Mouse (Mus musculus) MEL (cell line): ENCODE measurements around the gene Pdik1l. TPM values are rescaled to one million over a fixed set of nuclear protein-coding genes. Genes with fewer than 3 reads are reported as not detected.
A peak's percentile ranks its signal among the peaks of the same experiment; 100 is the strongest.
"Not testable (repeated sequence)": the region's sequence is repeated elsewhere in the genome, so short reads cannot be mapped to it uniquely, and the experiment has no call there.

ENCODE experiments used
- DNase-seq: peaks from one replicate; pipeline ENCODE4 v3.0.0; 2011; ENCODE audit warnings: low read depth, low spot score
- H3K27ac ChIP-seq: 2 replicates; pipeline ENCODE4 v1.5.1; 2012; ENCODE audit warnings: low read depth, mild to moderate bottlenecking, control low read depth, low read length, moderate library complexity; ENCODE audit not compliant: control insufficient read depth
- H3K27me3 ChIP-seq, 2 experiments: fragments of 150-350 bp in 1 of 2; sonication (generic) in 1 of 2; 2 replicates each; pipeline ENCODE4 v1.6.1; 2012; ENCODE audit warnings: low read length in 2 of 2, mild to moderate bottlenecking in 2 of 2, improper control_type of control experiment in 1 of 2, moderate library complexity in 1 of 2; ENCODE audit not compliant: insufficient read depth in 2 of 2, control insufficient read depth in 1 of 2
- H3K36me3 ChIP-seq, 2 experiments: 2 replicates each; pipeline ENCODE4 v1.6.1; 2012 to 2014; ENCODE audit warnings: low read length in 2 of 2, improper control_type of control experiment in 1 of 2, inconsistent platforms in 1 of 2, mild to moderate bottlenecking in 1 of 2; ENCODE audit not compliant: insufficient read depth in 2 of 2, control insufficient read depth in 1 of 2
- H3K4me1 ChIP-seq, 2 experiments: fragments of 150-350 bp in 1 of 2; sonication (generic) in 1 of 2; 2 replicates each; pipeline ENCODE4 v1.6.1; 2012; ENCODE audit warnings: low read length in 2 of 2, improper control_type of control experiment in 1 of 2, mild to moderate bottlenecking in 1 of 2; ENCODE audit not compliant: insufficient read depth in 2 of 2, control insufficient read depth in 1 of 2
- H3K4me3 ChIP-seq, 2 experiments: fragments of 150-350 bp in 1 of 2; sonication (generic) in 1 of 2; 2 replicates each; pipeline ENCODE4 v1.5.1; 2012; ENCODE audit warnings: low read depth in 2 of 2, low read length in 2 of 2, mild to moderate bottlenecking in 2 of 2, moderate library complexity in 2 of 2, control low read depth in 1 of 2, improper control_type of control experiment in 1 of 2; ENCODE audit not compliant: control insufficient read depth in 1 of 2, insufficient read depth in 1 of 2
- H3K79me2 ChIP-seq: 2 replicates; pipeline ENCODE4 v1.6.1; 2012; ENCODE audit warnings: mild to moderate bottlenecking, low read length, moderate library complexity; ENCODE audit not compliant: control insufficient read depth, poor library complexity, insufficient read depth
- H3K9ac ChIP-seq: 2 replicates; pipeline ENCODE4 v1.6.1; 2012; ENCODE audit warnings: low read depth, mild to moderate bottlenecking, control low read depth, low read length, moderate library complexity; ENCODE audit not compliant: control insufficient read depth, poor library complexity, severe bottlenecking
- H3K9me3 ChIP-seq: fragments of 150-350 bp; sonication (generic); replicated peaks from 2 replicates; pipeline ENCODE4 v1.6.1; 2012; ENCODE audit warnings: mild to moderate bottlenecking, low read length, improper control_type of control experiment, moderate library complexity; ENCODE audit not compliant: insufficient read depth
- CHD1 ChIP-seq: IDR thresholded peaks from 2 replicates; pipeline ENCODE4 v1.6.1; 2012; ENCODE audit warnings: low read depth, mild to moderate bottlenecking, inconsistent platforms, low read length, improper control_type of control experiment
- CTCF ChIP-seq, 3 experiments: IDR thresholded peaks in 2 of 3; conservative IDR thresholded peaks in 1 of 3; 2 replicates each; pipeline ENCODE4 v1.5.1; 2011 to 2012; ENCODE audit warnings: low read length in 3 of 3, low read depth in 2 of 3, mild to moderate bottlenecking in 2 of 3, improper control_type of control experiment in 1 of 3, inconsistent platforms in 1 of 3, mixed read lengths in 1 of 3, moderate library complexity in 1 of 3; ENCODE audit not compliant: control insufficient read depth in 1 of 3, insufficient read depth in 1 of 3, poor library complexity in 1 of 3, severe bottlenecking in 1 of 3
- ELF1 ChIP-seq: IDR thresholded peaks from 2 replicates; pipeline ENCODE4 v1.6.1; 2014; ENCODE audit warnings: low read depth, mild to moderate bottlenecking, inconsistent platforms, low read length, improper control_type of control experiment, moderate library complexity
- GATA1 ChIP-seq: IDR thresholded peaks from 2 replicates; pipeline ENCODE4 v1.6.1; 2011; ENCODE audit warnings: low read depth, low read length, improper control_type of control experiment
- MAZ ChIP-seq: IDR thresholded peaks from 2 replicates; pipeline ENCODE4 v1.6.1; 2012; ENCODE audit warnings: low read depth, mild to moderate bottlenecking, inconsistent platforms, low read length, improper control_type of control experiment
- NRF1 ChIP-seq: IDR thresholded peaks from 2 replicates; pipeline ENCODE4 v1.6.1; 2014; ENCODE audit warnings: low read depth, mild to moderate bottlenecking, inconsistent platforms, low read length, improper control_type of control experiment, moderate library complexity; ENCODE audit not compliant: poor library complexity, insufficient read depth, severe bottlenecking
- SMC3 ChIP-seq: IDR thresholded peaks from 2 replicates; pipeline ENCODE4 v1.6.1; 2011; ENCODE audit warnings: low read depth, low read length, improper control_type of control experiment
- polyA plus RNA-seq, 2 experiments: library from polyadenylated mRNA; stranded (reverse) in 1 of 2; unstranded in 1 of 2; fragments of >175 nt in 1 of 2; fragments of >200 nt in 1 of 2; gene quantifications; 2 replicates each; pipeline versions ENCODE4 v1.2.1 to v1.2.4; 2012; ENCODE audit warnings: low replicate concordance in 2 of 2, low read depth in 1 of 2; ENCODE audit not compliant: insufficient read length in 2 of 2, insufficient read depth in 1 of 2, missing spikeins in 1 of 2
- total RNA-seq: library from RNA; depleted of rRNA; stranded (reverse); fragments of 300-350 nt; gene quantifications from 2 replicates; pipeline ENCODE4 v1.2.3, GENCODE M21; 2012

Gene Pdik1l
- total and polyA plus RNA-seq, 3 experiments = 11.7 to 32.1 (median 13.0) TPM

- TF ChIP-seq CHD1 = no peak
- no peak for TF ChIP-seq NRF1
- TF ChIP-seq, all 39 proteins: peak for 0
- DNase-seq = no peak
- no peaks in the 10 kb centered on the region for H3K27me3 ChIP-seq
- H3K36me3 ChIP-seq = no peaks in the 10 kb centered on the region
- no peaks in the 10 kb centered on the region for H3K9me3 ChIP-seq
- no peaks in the 10 kb centered on the region for H3K79me2 ChIP-seq
- no peak overlapping the region for H3K9ac ChIP-seq
- H3K27ac ChIP-seq = no peak overlapping the region
- H3K4me3 ChIP-seq = no peak overlapping the region
- no peaks in the 10 kb centered on the region for H3K4me1 ChIP-seq
Measured at GRCm38 (mm10) chr4:134297369-134297768, 9.7 kb upstream of the Pdik1l start.

DNA sequence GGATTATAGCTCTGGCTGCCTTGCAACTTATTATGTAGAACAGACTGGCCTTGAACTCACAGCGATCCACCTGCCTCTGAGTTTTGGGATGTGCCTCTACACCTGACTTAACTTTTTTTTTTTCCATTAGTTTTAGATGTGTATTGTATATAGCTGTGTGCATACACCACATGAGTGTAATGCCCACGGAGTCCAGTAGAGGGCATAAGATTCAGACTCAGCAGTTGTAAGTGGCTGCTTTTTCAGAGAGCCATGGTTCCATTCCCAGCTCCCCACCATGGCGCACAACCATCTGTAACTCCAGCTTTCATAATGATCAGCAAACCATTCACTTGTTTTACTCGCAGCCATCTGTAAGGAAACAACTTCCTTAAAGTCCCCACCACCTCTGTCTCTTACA is 8.8 kb upstream of the Pdik1l start:
- Histone ChIP-seq H3K4me3 (no peak overlapping the region), H3K79me2 (no peaks in the 10 kb centered on the region), H3K27ac (no peak overlapping the region), H3K36me3 (no peaks in the 10 kb centered on the region), H3K4me1 (no peaks in the 10 kb centered on the region), H3K27me3 (no peaks in the 10 kb centered on the region), H3K9ac (no peak overlapping the region), H3K9me3 (no peaks in the 10 kb centered on the region)
- TF ChIP-seq ELF1 = no peak
- peak; percentile 5 to 38 (median 23); a peak in 4 of 6 replicates for TF ChIP-seq CTCF (IDR thresholded peaks at IDR 0.05 in 2 of 3, conservative IDR thresholded peaks at IDR 0.05 in 1 of 3; ENCODE audit: control insufficient read depth in 1 of 3, insufficient read depth in 1 of 3, low read depth in 2 of 3, low read length in 3 of 3, poor library complexity in 1 of 3, severe bottlenecking in 1 of 3)
- peak; percentile 48 for DNase-seq

DNA sequence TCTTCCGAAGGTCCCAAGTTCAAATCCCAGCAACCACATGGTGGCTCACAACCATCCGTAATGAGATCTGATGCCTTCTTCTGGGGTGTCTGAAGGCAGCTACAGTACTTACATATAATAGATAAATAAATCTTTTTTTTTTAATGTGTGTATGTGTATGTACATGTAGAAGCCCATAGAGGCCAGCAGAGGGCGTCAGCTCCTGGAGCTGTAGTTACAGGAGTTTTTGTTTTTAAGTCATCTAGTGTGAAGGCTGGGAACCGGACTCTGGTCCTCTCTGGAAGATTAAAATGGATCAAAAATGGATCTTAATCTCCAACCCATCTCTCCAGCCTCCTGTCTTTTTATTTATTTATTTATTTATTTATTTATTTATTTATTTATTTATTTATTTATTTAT is 8.4 kb upstream of the Pdik1l start:
- H3K4me1 ChIP-seq, H3K27me3 ChIP-seq, H3K9ac ChIP-seq, H3K79me2 ChIP-seq, H3K9me3 ChIP-seq, H3K4me3 ChIP-seq, H3K36me3 ChIP-seq, H3K27ac ChIP-seq: not testable (repeated sequence)
- TF ChIP-seq CTCF (IDR thresholded peaks at IDR 0.05 in 2 of 3, conservative IDR thresholded peaks at IDR 0.05 in 1 of 3; ENCODE audit: control insufficient read depth in 1 of 3, insufficient read depth in 1 of 3, low read depth in 2 of 3, low read length in 3 of 3, poor library complexity in 1 of 3, severe bottlenecking in 1 of 3) = peak in 2 of 3 experiments; percentile 29 to 31; a peak in 3 of 6 replicates
- peak; percentile 32; the same call in 1 of the 2 replicates for TF ChIP-seq SMC3
- peak; percentile 42 for DNase-seq

DNA sequence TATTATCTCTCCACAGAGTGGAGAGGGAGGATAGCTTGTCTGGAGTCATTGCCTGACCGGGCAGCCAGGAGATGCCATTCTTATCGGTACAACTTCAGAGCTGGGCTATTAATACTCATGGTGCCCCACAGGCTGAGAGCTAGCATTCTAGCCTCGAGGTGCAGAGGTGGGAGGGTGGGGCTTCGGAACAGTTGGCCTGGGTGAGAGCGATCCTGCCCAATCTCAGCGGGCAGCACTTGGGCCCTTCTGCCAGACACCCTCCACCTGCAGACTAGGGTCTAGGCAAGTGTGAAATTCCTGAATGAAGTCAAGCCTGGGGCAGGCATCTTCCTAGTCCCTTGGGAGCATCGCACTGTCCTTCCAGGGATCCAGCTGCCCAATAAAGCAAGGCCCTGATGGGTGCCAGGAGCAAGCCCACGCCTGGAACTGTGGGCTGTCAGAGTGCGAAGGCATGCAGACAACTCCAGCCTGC is 6.0 kb upstream of the Pdik1l start:
- TF ChIP-seq GATA1 (no peak), MAZ (no peak)
- no peaks in the 10 kb centered on the region for H3K9me3 ChIP-seq

More for the DNA sequence above, 6.0 kb upstream of the Pdik1l start:
- Histone ChIP-seq H3K27me3 (no peaks in the 10 kb centered on the region), H3K79me2 (no peaks in the 10 kb centered on the region), H3K4me1 (peaks cover 0 to 2% of the 10 kb centered on the region in 2 experiments; a peak in 2 of 4 replicates), H3K4me3 (no peak overlapping the region), H3K36me3 (peaks cover 0 to 1% of the 10 kb centered on the region in 2 experiments; a peak in 1 of 4 replicates), H3K9ac (no peak overlapping the region), H3K27ac (no peak overlapping the region)
- DNase-seq = no peak
